Mouse (Mus musculus): Measurements from ENCODE around the gene C1d. TPM values are rescaled to one million over a fixed set of nuclear protein-coding genes. Genes with fewer than 3 reads are reported as not detected.

The C1d gene
- polyA plus RNA-seq, 1 experiment = 13.9 TPM

- Histone ChIP-seq H3K79me3 (ENCODE audit: low read depth) (peaks cover 9% of the 10 kb centered on the region), H3K27me3 (ENCODE audit: control insufficient read depth, insufficient read depth, insufficient read length) (no peaks in the 10 kb centered on the region), H3ac (ENCODE audit: control insufficient read depth, insufficient read length, low read depth) (no peak overlapping the region), H3K79me2 (ENCODE audit: control insufficient read depth, insufficient read depth) (peaks cover 15% of the 10 kb centered on the region), H3K36me3 (ENCODE audit: control insufficient read depth, insufficient read depth) (peaks cover 63% of the 10 kb centered on the region), H3K4me3 (ENCODE audit: insufficient read depth, poor library complexity, severe bottlenecking) (no peak overlapping the region)
- TF ChIP-seq MYOD1 (IDR thresholded peaks at IDR 0.05; ENCODE audit: control insufficient read depth, insufficient read length, low read depth) (no peak), CEBPB (IDR thresholded peaks at IDR 0.05; ENCODE audit: low read depth) (no peak), MYOG (IDR thresholded peaks at IDR 0.05; ENCODE audit: control insufficient read depth, extremely low read depth, insufficient read length) (no peak), MAX (IDR thresholded peaks at IDR 0.05) (no peak), USF1 (IDR thresholded peaks at IDR 0.05; ENCODE audit: low read depth) (no peak), FOSL1 (IDR thresholded peaks at IDR 0.05; ENCODE audit: insufficient read depth, low read length, poor library complexity, severe bottlenecking) (no peak), CTCF (IDR thresholded peaks at IDR 0.05; ENCODE audit: control insufficient read depth, insufficient read depth, insufficient read length) (no peak)
Measured at GRCm38 (mm10) chr11:17267176-17267575, 9.8 kb downstream of the C1d start.

GRCm38 (mm10) chr11:17268801-17269200 is 11.4 kb downstream of the C1d start:
- no peaks in the 10 kb centered on the region for H3K79me3 ChIP-seq (ENCODE audit: low read depth)
- peaks cover 49% of the 10 kb centered on the region for H3K36me3 ChIP-seq (ENCODE audit: control insufficient read depth, insufficient read depth)
- H3K4me3 ChIP-seq (ENCODE audit: insufficient read depth, poor library complexity, severe bottlenecking) = no peak overlapping the region
- H3K79me2 ChIP-seq (ENCODE audit: control insufficient read depth, insufficient read depth) = no peaks in the 10 kb centered on the region
- no peaks in the 10 kb centered on the region for H3K27me3 ChIP-seq (ENCODE audit: control insufficient read depth, insufficient read depth, insufficient read length)
- no peak for TF ChIP-seq MYOG (IDR thresholded peaks at IDR 0.05; ENCODE audit: control insufficient read depth, extremely low read depth, insufficient read length)
- TF ChIP-seq CEBPB (IDR thresholded peaks at IDR 0.05; ENCODE audit: low read depth) = no peak
- no peak overlapping the region for H3ac ChIP-seq (ENCODE audit: control insufficient read depth, insufficient read length, low read depth)

GRCm38 (mm10) chr11:17279959-17280358 is 22.6 kb downstream of the C1d start:
- no peaks in the 10 kb centered on the region for H3K79me3 ChIP-seq (ENCODE audit: low read depth)
- no peak overlapping the region for H3ac ChIP-seq (ENCODE audit: control insufficient read depth, insufficient read length, low read depth)
- no peak overlapping the region for H3K4me3 ChIP-seq (ENCODE audit: insufficient read depth, poor library complexity, severe bottlenecking)
- no peaks in the 10 kb centered on the region for H3K27me3 ChIP-seq (ENCODE audit: control insufficient read depth, insufficient read depth, insufficient read length)
- H3K79me2 ChIP-seq (ENCODE audit: control insufficient read depth, insufficient read depth) = no peaks in the 10 kb centered on the region
- no peaks in the 10 kb centered on the region for H3K36me3 ChIP-seq (ENCODE audit: control insufficient read depth, insufficient read depth)
- no peak for TF ChIP-seq MYOG (IDR thresholded peaks at IDR 0.05; ENCODE audit: control insufficient read depth, extremely low read depth, insufficient read length)
- TF ChIP-seq MYOD1 (IDR thresholded peaks at IDR 0.05; ENCODE audit: control insufficient read depth, insufficient read length, low read depth) = no peak
- TF ChIP-seq CTCF (IDR thresholded peaks at IDR 0.05; ENCODE audit: control insufficient read depth, insufficient read depth, insufficient read length) = peak; percentile 29

- no peak overlapping the region for H3ac ChIP-seq (ENCODE audit: control insufficient read depth, insufficient read length, low read depth)
Measured at GRCm38 (mm10) chr11:17284055-17284454, 26.7 kb downstream of the C1d start.

GRCm38 (mm10) chr11:17288884-17289283 is 31.5 kb downstream of the C1d start:
- TF ChIP-seq CEBPB (IDR thresholded peaks at IDR 0.05; ENCODE audit: low read depth) (no peak), FOSL1 (IDR thresholded peaks at IDR 0.05; ENCODE audit: insufficient read depth, low read length, poor library complexity, severe bottlenecking) (no peak), MYOG (IDR thresholded peaks at IDR 0.05; ENCODE audit: control insufficient read depth, extremely low read depth, insufficient read length) (no peak), CTCF (IDR thresholded peaks at IDR 0.05; ENCODE audit: control insufficient read depth, insufficient read depth, insufficient read length) (no peak), MYOD1 (IDR thresholded peaks at IDR 0.05; ENCODE audit: control insufficient read depth, insufficient read length, low read depth) (no peak)

More at GRCm38 (mm10) chr11:17284055-17284454, 26.7 kb downstream of the C1d start:
- TF ChIP-seq CTCF (IDR thresholded peaks at IDR 0.05; ENCODE audit: control insufficient read depth, insufficient read depth, insufficient read length) (no peak), MAX (IDR thresholded peaks at IDR 0.05) (no peak), USF1 (IDR thresholded peaks at IDR 0.05; ENCODE audit: low read depth) (no peak), FOSL1 (IDR thresholded peaks at IDR 0.05; ENCODE audit: insufficient read depth, low read length, poor library complexity, severe bottlenecking) (no peak), MYOD1 (IDR thresholded peaks at IDR 0.05; ENCODE audit: control insufficient read depth, insufficient read length, low read depth) (no peak), CEBPB (IDR thresholded peaks at IDR 0.05; ENCODE audit: low read depth) (no peak), MYOG (IDR thresholded peaks at IDR 0.05; ENCODE audit: control insufficient read depth, extremely low read depth, insufficient read length) (no peak)
- Histone ChIP-seq H3K79me2 (ENCODE audit: control insufficient read depth, insufficient read depth) (no peaks in the 10 kb centered on the region), H3K4me3 (ENCODE audit: insufficient read depth, poor library complexity, severe bottlenecking) (no peak overlapping the region), H3K79me3 (ENCODE audit: low read depth) (no peaks in the 10 kb centered on the region), H3K27me3 (ENCODE audit: control insufficient read depth, insufficient read depth, insufficient read length) (no peaks in the 10 kb centered on the region), H3K36me3 (ENCODE audit: control insufficient read depth, insufficient read depth) (no peaks in the 10 kb centered on the region)

GRCm38 (mm10) chr11:17306007-17306891 is 48.9 kb downstream of the C1d start:
- H3K4me3 ChIP-seq (ENCODE audit: insufficient read depth, poor library complexity, severe bottlenecking) = no peak overlapping the region
- no peaks in the 10 kb centered on the region for H3K79me3 ChIP-seq (ENCODE audit: low read depth)
- no peak overlapping the region for H3ac ChIP-seq (ENCODE audit: control insufficient read depth, insufficient read length, low read depth)
- H3K36me3 ChIP-seq (ENCODE audit: control insufficient read depth, insufficient read depth) = no peaks in the 10 kb centered on the region
- no peaks in the 10 kb centered on the region for H3K27me3 ChIP-seq (ENCODE audit: control insufficient read depth, insufficient read depth, insufficient read length)
- TF ChIP-seq USF1 (IDR thresholded peaks at IDR 0.05; ENCODE audit: low read depth) (no peak), CEBPB (IDR thresholded peaks at IDR 0.05; ENCODE audit: low read depth) (no peak), CTCF (IDR thresholded peaks at IDR 0.05; ENCODE audit: control insufficient read depth, insufficient read depth, insufficient read length) (no peak), MYOG (IDR thresholded peaks at IDR 0.05; ENCODE audit: control insufficient read depth, extremely low read depth, insufficient read length) (no peak), MAX (IDR thresholded peaks at IDR 0.05) (no peak), MYOD1 (IDR thresholded peaks at IDR 0.05; ENCODE audit: control insufficient read depth, insufficient read length, low read depth) (no peak), FOSL1 (IDR thresholded peaks at IDR 0.05; ENCODE audit: insufficient read depth, low read length, poor library complexity, severe bottlenecking) (no peak)
- no peaks in the 10 kb centered on the region for H3K79me2 ChIP-seq (ENCODE audit: control insufficient read depth, insufficient read depth)

More at GRCm38 (mm10) chr11:17288884-17289283, 31.5 kb downstream of the C1d start:
- no peak overlapping the region for H3ac ChIP-seq (ENCODE audit: control insufficient read depth, insufficient read length, low read depth)
- H3K4me3 ChIP-seq (ENCODE audit: insufficient read depth, poor library complexity, severe bottlenecking) = no peak overlapping the region
- no peaks in the 10 kb centered on the region for H3K79me2 ChIP-seq (ENCODE audit: control insufficient read depth, insufficient read depth)
- H3K27me3 ChIP-seq (ENCODE audit: control insufficient read depth, insufficient read depth, insufficient read length) = no peaks in the 10 kb centered on the region
- H3K36me3 ChIP-seq (ENCODE audit: control insufficient read depth, insufficient read depth) = no peaks in the 10 kb centered on the region
- H3K79me3 ChIP-seq (ENCODE audit: low read depth) = no peaks in the 10 kb centered on the region
